Mouse (Mus musculus): Measurements from ENCODE around the gene Umad1. TPM values are rescaled to one million over a fixed set of nuclear protein-coding genes. Genes with fewer than 3 reads are reported as not detected.

Gene Umad1
- polyA plus RNA-seq, 1 experiment from 2014 or later = 22.0 TPM

DNA sequence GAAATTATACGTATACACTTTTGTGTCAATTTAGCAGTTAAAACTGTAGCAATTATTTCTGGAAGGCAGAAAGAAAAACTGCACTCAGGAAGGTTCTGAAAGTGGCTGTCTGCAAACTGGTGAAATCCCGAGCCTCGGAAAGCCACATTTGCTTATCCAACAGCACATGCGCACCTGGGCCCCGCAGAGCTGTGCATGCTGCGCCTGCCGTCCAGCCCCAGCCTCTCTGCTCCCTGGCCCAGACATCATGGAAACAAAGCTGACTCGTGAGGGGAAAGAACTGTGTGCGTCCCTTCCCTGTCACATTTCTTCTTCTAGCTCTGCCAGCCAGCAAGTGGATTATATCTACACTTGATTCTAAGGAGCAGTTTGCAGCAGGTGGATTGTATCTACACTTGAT, 154.9 kb downstream of the Umad1 start:
- Histone ChIP-seq H3K27ac (replicated peaks) (no peak overlapping the region), H3K9me3 (replicated peaks) (no peaks in the 10 kb centered on the region), H3K4me1 (0 out of 2 replicates have a peak, but pooled peaks cover 5% of the 10 kb centered on the region), H3K4me3 (no peak overlapping the region), H3K27me3 (ENCODE audit: low read depth, poor library complexity, severe bottlenecking) (no peaks in the 10 kb centered on the region), H3K36me3 (no peaks in the 10 kb centered on the region)
- WGBS = 59% methylated on average over 9 of the region's 9 CpGs
- DNase-seq (ENCODE audit: low spot score) = no peak

DNA sequence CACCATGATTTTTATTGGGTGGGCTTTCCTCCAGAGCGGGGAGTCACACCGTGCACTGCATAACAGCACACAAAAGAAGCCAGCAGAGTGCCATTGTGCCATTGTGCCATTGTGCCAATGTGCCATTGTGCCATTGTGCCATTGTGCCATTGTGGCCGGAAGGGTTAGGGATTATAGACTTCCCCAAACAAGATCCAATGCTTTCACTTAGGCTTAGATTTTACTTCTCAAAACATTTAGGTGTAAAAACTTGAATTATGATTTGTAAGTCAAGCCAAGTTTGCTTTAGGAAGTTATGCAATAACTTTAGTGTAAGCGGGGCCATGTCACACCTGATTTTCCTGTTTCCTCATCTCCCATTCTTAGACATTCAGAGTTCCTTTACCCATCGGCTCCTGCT, 156.7 kb downstream of the Umad1 start:
- no peaks in the 10 kb centered on the region for H3K9me3 ChIP-seq (replicated peaks)
- WGBS = 73% methylated on average over 5 of the region's 5 CpGs
- DNase-seq (ENCODE audit: low spot score) = no peak
- no peak overlapping the region for H3K27ac ChIP-seq (replicated peaks)
- 0 out of 2 replicates have a peak, but pooled peaks cover 5% of the 10 kb centered on the region for H3K4me1 ChIP-seq
- H3K36me3 ChIP-seq = no peaks in the 10 kb centered on the region
- H3K27me3 ChIP-seq (ENCODE audit: low read depth, poor library complexity, severe bottlenecking) = no peaks in the 10 kb centered on the region
- H3K4me3 ChIP-seq = no peak overlapping the region

GRCm38 (mm10) chr6:8416802-8417569, 157.9 kb downstream of the Umad1 start:
- Histone ChIP-seq H3K27ac (replicated peaks) (no peak overlapping the region), H3K4me1 (0 out of 2 replicates have a peak, but pooled peaks cover 5% of the 10 kb centered on the region), H3K4me3 (no peak overlapping the region), H3K36me3 (no peaks in the 10 kb centered on the region), H3K27me3 (ENCODE audit: low read depth, poor library complexity, severe bottlenecking) (no peaks in the 10 kb centered on the region), H3K9me3 (replicated peaks) (no peaks in the 10 kb centered on the region)
- no peak for DNase-seq (ENCODE audit: low spot score)
- WGBS = 84% methylated on average over 8 of the region's 8 CpGs

DNA sequence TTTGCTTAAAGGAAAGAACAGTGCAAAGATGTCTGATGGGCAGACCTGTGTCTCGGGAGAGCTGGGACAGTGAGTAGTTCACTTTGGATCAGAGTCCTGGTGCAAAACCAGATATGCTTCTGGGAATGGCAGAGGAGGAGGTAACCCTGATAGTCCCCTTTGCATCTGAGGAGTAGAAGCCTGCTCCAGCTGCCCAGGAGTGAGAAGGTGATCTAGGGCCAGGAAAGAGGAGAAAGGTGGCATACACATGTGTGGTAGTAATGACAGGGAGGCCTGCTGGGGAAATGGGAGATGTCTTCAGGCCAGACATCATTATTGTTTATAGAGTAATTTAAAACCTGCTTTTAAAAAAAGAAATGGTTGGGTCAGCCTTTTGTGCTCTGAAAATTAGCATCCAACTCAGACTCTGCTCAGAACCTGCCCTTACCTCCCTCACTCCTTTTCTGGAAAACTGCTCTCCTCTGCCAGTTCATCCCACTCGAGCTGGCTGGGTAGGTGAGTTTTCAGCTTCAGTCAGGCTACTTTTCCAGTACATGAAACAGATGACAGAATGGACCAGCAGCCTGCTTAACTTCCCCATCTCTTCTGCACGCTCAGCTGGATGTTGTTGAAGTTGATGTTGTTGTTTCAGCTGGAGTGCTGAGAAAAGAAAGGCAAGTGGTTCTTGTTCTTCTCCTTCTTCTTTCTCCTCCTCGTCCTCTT, 160.5 kb downstream of the Umad1 start:
- Histone ChIP-seq H3K4me3 (no peak overlapping the region), H3K9me3 (replicated peaks) (no peaks in the 10 kb centered on the region), H3K27ac (replicated peaks) (no peak overlapping the region), H3K36me3 (no peaks in the 10 kb centered on the region), H3K4me1 (no peaks in the 10 kb centered on the region), H3K27me3 (ENCODE audit: low read depth, poor library complexity, severe bottlenecking) (no peaks in the 10 kb centered on the region)
- WGBS = 73% methylated on average over 4 of the region's 4 CpGs
- no peak for DNase-seq (ENCODE audit: low spot score)

- Histone ChIP-seq H3K27ac (replicated peaks) (no peak overlapping the region), H3K9me3 (replicated peaks) (no peaks in the 10 kb centered on the region), H3K4me3 (no peak overlapping the region), H3K27me3 (ENCODE audit: low read depth, poor library complexity, severe bottlenecking) (no peaks in the 10 kb centered on the region), H3K36me3 (no peaks in the 10 kb centered on the region), H3K4me1 (no peaks in the 10 kb centered on the region)
- no peak for DNase-seq (ENCODE audit: low spot score)
- 83% methylated on average over 1 of the region's 1 CpGs for WGBS
These were observed 161.1 kb downstream of the Umad1 start for GRCm38 (mm10) chr6:8420187-8420503.

- Histone ChIP-seq H3K4me3 (no peak overlapping the region), H3K4me1 (no peaks in the 10 kb centered on the region), H3K9me3 (replicated peaks) (no peaks in the 10 kb centered on the region), H3K27ac (replicated peaks) (no peak overlapping the region), H3K27me3 (ENCODE audit: low read depth, poor library complexity, severe bottlenecking) (no peaks in the 10 kb centered on the region), H3K36me3 (no peaks in the 10 kb centered on the region)
- WGBS = 87% methylated on average over 5 of the region's 5 CpGs
- no peak for DNase-seq (ENCODE audit: low spot score)
These were observed 162.3 kb downstream of the Umad1 start for GRCm38 (mm10) chr6:8421421-8421820.

GRCm38 (mm10) chr6:8421959-8422581, 163.0 kb downstream of the Umad1 start:
- Histone ChIP-seq H3K36me3 (no peaks in the 10 kb centered on the region), H3K4me3 (no peak overlapping the region), H3K27me3 (ENCODE audit: low read depth, poor library complexity, severe bottlenecking) (no peaks in the 10 kb centered on the region), H3K4me1 (no peaks in the 10 kb centered on the region), H3K9me3 (replicated peaks) (no peaks in the 10 kb centered on the region), H3K27ac (replicated peaks) (no peak overlapping the region)
- no peak for DNase-seq (ENCODE audit: low spot score)
- WGBS = 85% methylated on average over 10 of the region's 10 CpGs

DNA sequence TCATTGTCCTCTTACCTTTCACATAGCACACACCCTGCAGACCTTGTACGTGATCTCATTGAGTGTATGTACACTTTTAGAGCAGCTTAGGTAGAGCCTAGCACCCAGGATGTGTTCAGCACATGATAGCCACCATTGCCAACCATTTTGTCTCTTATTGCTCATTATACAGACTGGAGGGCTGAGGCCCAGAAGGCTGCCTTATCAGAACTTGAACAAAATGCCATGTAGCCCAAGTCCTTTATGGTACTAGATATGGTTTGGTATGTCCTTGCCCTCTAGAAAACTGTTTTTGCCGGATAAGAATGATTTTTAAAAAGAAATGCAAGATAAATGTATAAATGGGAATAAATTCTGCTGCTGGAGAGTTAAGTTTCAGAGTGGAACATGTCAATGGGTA, 164.1 kb downstream of the Umad1 start:
- no peak overlapping the region for H3K27ac ChIP-seq (replicated peaks)
- no peak for DNase-seq (ENCODE audit: low spot score)
- no peaks in the 10 kb centered on the region for H3K27me3 ChIP-seq (ENCODE audit: low read depth, poor library complexity, severe bottlenecking)
- no peak overlapping the region for H3K4me3 ChIP-seq
- H3K36me3 ChIP-seq = no peaks in the 10 kb centered on the region
- 85% methylated on average over 2 of the region's 2 CpGs for WGBS
- no peaks in the 10 kb centered on the region for H3K4me1 ChIP-seq
- no peaks in the 10 kb centered on the region for H3K9me3 ChIP-seq (replicated peaks)

DNA sequence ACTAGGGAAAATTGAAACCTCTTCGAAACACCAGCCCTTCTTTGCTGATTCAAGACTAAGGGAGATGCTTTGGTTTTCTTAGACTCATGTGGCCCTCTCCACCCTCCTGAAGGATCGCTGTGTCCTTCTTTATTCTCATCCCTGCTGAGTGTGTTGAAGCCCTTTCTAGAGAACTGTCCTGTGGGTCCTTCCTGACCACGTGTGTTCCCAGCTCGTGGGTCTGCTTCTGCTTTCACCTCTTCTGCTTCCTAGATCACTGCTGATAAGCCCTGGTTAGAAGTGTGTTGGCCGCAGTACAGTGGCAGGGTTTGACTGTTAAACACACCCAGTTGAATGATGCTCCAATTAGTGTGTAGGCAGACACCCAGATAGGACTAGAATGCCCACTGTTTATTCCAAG, 168.6 kb downstream of the Umad1 start:
- no peaks in the 10 kb centered on the region for H3K4me1 ChIP-seq
- no peaks in the 10 kb centered on the region for H3K9me3 ChIP-seq (replicated peaks)
- 89% methylated on average over 5 of the region's 5 CpGs for WGBS

DNA sequence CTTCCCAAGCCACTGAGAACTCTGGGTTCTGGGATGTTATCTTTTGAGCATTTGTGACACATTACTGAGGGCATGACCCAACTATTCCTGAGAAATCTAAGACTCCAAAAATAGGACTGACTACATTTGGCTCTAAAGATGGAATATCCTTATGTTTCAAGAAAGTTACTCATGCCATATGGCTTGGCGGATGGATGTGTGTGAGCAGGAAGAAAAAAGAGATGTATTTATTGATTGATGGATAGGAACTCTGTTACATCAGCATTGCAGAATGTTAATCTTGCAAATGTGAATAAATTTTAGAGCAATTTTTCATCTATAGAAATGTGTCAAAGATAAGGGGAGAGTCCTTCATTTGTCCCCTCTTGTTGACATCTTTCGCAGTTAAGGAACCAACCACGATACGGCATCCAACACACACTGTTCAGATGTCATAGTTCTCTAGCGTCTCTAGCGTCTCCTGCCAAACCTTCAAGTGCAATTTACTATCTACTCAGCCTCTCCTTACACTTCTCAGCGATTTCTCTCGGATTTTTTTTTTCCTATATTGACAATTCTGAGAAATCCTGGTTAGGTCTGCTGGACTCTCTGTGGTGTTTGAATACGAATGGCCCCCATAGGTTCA, 171.6 kb downstream of the Umad1 start:
- no peak overlapping the region for H3K4me3 ChIP-seq
- no peaks in the 10 kb centered on the region for H3K36me3 ChIP-seq
- H3K27me3 ChIP-seq (ENCODE audit: low read depth, poor library complexity, severe bottlenecking) = no peaks in the 10 kb centered on the region
- no peak overlapping the region for H3K27ac ChIP-seq (replicated peaks)
- H3K4me1 ChIP-seq = no peaks in the 10 kb centered on the region
- DNase-seq (ENCODE audit: low spot score) = no peak
- 92% methylated on average over 9 of the region's 9 CpGs for WGBS
- no peaks in the 10 kb centered on the region for H3K9me3 ChIP-seq (replicated peaks)

More for the DNA sequence above, 168.6 kb downstream of the Umad1 start:
- Histone ChIP-seq H3K4me3 (no peak overlapping the region), H3K36me3 (no peaks in the 10 kb centered on the region), H3K27me3 (ENCODE audit: low read depth, poor library complexity, severe bottlenecking) (no peaks in the 10 kb centered on the region), H3K27ac (replicated peaks) (no peak overlapping the region)
- DNase-seq (ENCODE audit: low spot score) = no peak

DNA sequence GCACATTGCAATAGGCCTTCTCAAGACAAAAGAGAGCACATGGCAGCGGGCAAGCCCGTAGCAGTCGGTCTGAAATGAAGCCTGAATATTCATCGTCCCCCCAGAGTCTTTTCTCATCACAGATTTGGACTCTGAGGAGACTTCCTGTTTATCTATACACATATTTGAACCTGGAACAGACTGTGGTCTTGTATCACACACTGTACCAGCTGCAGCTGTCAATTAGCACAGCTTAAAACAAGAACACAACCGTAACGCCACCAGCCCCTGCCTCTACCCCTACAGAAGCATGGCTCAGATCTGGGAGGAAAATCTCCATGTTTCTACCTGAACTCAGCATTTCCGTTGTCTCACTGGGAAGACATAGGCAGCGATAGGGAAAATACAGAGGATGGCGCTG, 174.1 kb downstream of the Umad1 start:
- H3K9me3 ChIP-seq (replicated peaks) = no peaks in the 10 kb centered on the region
- H3K27ac ChIP-seq (replicated peaks) = no peak overlapping the region
- no peaks in the 10 kb centered on the region for H3K36me3 ChIP-seq
- no peaks in the 10 kb centered on the region for H3K27me3 ChIP-seq (ENCODE audit: low read depth, poor library complexity, severe bottlenecking)
- H3K4me3 ChIP-seq = no peak overlapping the region
- DNase-seq (ENCODE audit: low spot score) = no peak
- WGBS = 89% methylated on average over 9 of the region's 9 CpGs
- H3K4me1 ChIP-seq = no peaks in the 10 kb centered on the region

- DNase-seq (ENCODE audit: low spot score) = no peak
- Histone ChIP-seq H3K9me3 (replicated peaks) (0 out of 2 replicates have a peak, but pooled peaks cover 5% of the 10 kb centered on the region), H3K4me1 (no peaks in the 10 kb centered on the region), H3K27ac (replicated peaks) (no peak overlapping the region), H3K36me3 (no peaks in the 10 kb centered on the region), H3K27me3 (ENCODE audit: low read depth, poor library complexity, severe bottlenecking) (no peaks in the 10 kb centered on the region), H3K4me3 (no peak overlapping the region)
- WGBS = 90% methylated on average over 3 of the region's 3 CpGs
These were observed 178.8 kb downstream of the Umad1 start for GRCm38 (mm10) chr6:8437937-8438336.
